Mouse (Mus musculus): ENCODE measurements around the gene Rgma. TPM values are rescaled to one million over a fixed set of nuclear protein-coding genes. Genes with fewer than 3 reads are reported as not detected.

Gene Rgma
- polyA plus RNA-seq, 1 experiment from 2014 or later, result 3.7 TPM

DNA sequence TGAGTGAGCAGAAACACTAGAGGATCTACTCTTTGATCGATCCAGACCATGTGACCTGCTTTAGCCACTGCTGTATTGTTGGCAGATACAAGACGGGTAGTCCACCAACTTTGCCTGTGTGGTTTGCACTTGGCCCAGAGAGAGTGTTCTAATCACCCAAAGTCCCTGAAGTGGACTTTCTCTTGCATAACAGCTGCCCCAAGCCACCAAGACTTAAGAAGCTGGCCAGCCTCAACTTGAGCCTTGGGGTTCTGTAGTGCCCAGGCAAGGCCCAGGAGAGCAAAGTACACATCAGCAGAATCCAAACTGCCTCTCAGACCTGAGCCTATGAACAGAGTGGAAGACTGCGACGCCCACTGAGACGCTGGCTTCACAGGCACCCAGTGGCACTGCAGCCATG is 37.0 kb upstream of the Rgma start:
- H3K9me3 ChIP-seq (replicated peaks), result no peaks in the 10 kb centered on the region
- H3K36me3 ChIP-seq, result no peaks in the 10 kb centered on the region
- 84% methylated on average over 5 of the region's 5 CpGs for WGBS
- 0 out of 2 replicates have a peak, but pooled peaks cover 3% of the 10 kb centered on the region for H3K27me3 ChIP-seq (replicated peaks)
- no peak overlapping the region for H3K4me2 ChIP-seq
- H3K4me3 ChIP-seq, result no peak overlapping the region
- peaks cover 21% of the 10 kb centered on the region for H3K4me1 ChIP-seq (replicated peaks)
- no peak overlapping the region for H3K27ac ChIP-seq (ENCODE audit: poor library complexity, severe bottlenecking)
- H3K9ac ChIP-seq, result no peak overlapping the region
- no peak for ATAC-seq (ENCODE audit: insufficient number of reproducible peaks, low FRiP score)

DNA sequence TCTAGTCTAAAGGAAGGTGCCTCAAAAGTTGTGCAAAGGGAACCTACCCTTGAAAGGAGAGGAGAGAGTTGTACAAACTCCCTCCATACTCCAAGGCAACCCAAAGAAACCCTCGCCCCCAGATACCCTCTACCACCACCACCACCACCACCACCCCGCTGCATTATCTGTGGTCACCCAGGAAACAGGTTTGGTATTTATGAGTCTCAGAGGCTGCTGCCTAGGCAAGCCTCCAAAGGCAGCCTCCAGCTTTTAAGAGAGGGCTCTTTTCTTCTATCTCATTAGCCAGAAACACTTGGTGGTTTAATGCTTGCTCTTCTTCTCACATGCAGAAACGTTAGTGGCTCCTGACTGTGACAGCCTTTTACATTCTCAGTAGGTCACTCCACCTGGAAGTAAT is 31.5 kb upstream of the Rgma start:
- H3K4me2 ChIP-seq, result no peak overlapping the region
- H3K9me3 ChIP-seq (replicated peaks), result no peaks in the 10 kb centered on the region
- H3K27ac ChIP-seq (ENCODE audit: poor library complexity, severe bottlenecking), result no peak overlapping the region
- H3K36me3 ChIP-seq, result no peaks in the 10 kb centered on the region
- 34% methylated on average over 3 of the region's 3 CpGs for WGBS
- H3K27me3 ChIP-seq (replicated peaks), result 0 out of 2 replicates have a peak, but pooled peaks cover 11% of the 10 kb centered on the region
- H3K4me3 ChIP-seq, result no peak overlapping the region
- no peak overlapping the region for H3K9ac ChIP-seq
- 0 out of 2 replicates have a peak, but pooled peaks cover 5% of the 10 kb centered on the region for H3K4me1 ChIP-seq (replicated peaks)
- ATAC-seq (ENCODE audit: insufficient number of reproducible peaks, low FRiP score), result no peak

GRCm38 (mm10) chr7:73348585-73349124 is 26.7 kb upstream of the Rgma start:
- Histone ChIP-seq H3K9ac (no peak overlapping the region), H3K36me3 (no peaks in the 10 kb centered on the region), H3K4me1 (replicated peaks) (0 out of 2 replicates have a peak, but pooled peaks cover 6% of the 10 kb centered on the region), H3K4me2 (no peak overlapping the region), H3K27ac (ENCODE audit: poor library complexity, severe bottlenecking) (no peak overlapping the region), H3K27me3 (replicated peaks) (0 out of 2 replicates have a peak, but pooled peaks cover 11% of the 10 kb centered on the region), H3K9me3 (replicated peaks) (no peaks in the 10 kb centered on the region), H3K4me3 (no peak overlapping the region)
- no peak for ATAC-seq (ENCODE audit: insufficient number of reproducible peaks, low FRiP score)
- WGBS, result 38% methylated on average over 10 of the region's 10 CpGs

- no peak for ATAC-seq (ENCODE audit: insufficient number of reproducible peaks, low FRiP score)
- Histone ChIP-seq H3K27me3 (replicated peaks) (0 out of 2 replicates have a peak, but pooled peaks cover 11% of the 10 kb centered on the region), H3K9me3 (replicated peaks) (no peaks in the 10 kb centered on the region), H3K4me1 (replicated peaks) (0 out of 2 replicates have a peak, but pooled peaks cover 6% of the 10 kb centered on the region), H3K9ac (no peak overlapping the region), H3K36me3 (no peaks in the 10 kb centered on the region), H3K4me3 (no peak overlapping the region), H3K4me2 (no peak overlapping the region), H3K27ac (ENCODE audit: poor library complexity, severe bottlenecking) (no peak overlapping the region)
- 60% methylated on average over 8 of the region's 8 CpGs for WGBS
These were observed 26.2 kb upstream of the Rgma start for GRCm38 (mm10) chr7:73349158-73349557.

DNA sequence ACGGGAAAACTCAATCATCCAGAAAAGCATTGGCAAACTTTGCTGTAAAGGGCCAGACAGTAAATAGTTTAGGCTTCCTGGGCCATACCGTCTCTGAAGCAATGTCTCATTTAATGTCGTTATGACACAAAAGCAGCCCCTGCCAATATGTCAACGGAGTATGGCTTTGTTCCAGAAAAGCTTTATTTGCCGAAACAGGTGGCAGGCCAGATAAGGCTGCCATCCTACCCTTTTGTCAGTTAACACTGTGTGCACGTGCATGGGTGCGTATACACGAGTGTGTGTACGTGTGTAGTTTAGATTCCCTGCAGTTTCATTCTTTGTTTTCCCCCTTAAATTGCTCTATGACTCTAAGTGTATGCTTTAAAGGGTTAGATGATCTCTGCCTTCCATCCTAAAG is 20.1 kb upstream of the Rgma start:
- H3K4me3 ChIP-seq, result no peak overlapping the region
- H3K9ac ChIP-seq, result no peak overlapping the region
- WGBS, result 74% methylated on average over 9 of the region's 9 CpGs
- no peaks in the 10 kb centered on the region for H3K4me1 ChIP-seq (replicated peaks)
- no peak for ATAC-seq (ENCODE audit: insufficient number of reproducible peaks, low FRiP score)
- no peak overlapping the region for H3K27ac ChIP-seq (ENCODE audit: poor library complexity, severe bottlenecking)
- no peaks in the 10 kb centered on the region for H3K9me3 ChIP-seq (replicated peaks)
- H3K27me3 ChIP-seq (replicated peaks), result no peaks in the 10 kb centered on the region
- no peak overlapping the region for H3K4me2 ChIP-seq
- H3K36me3 ChIP-seq, result no peaks in the 10 kb centered on the region

DNA sequence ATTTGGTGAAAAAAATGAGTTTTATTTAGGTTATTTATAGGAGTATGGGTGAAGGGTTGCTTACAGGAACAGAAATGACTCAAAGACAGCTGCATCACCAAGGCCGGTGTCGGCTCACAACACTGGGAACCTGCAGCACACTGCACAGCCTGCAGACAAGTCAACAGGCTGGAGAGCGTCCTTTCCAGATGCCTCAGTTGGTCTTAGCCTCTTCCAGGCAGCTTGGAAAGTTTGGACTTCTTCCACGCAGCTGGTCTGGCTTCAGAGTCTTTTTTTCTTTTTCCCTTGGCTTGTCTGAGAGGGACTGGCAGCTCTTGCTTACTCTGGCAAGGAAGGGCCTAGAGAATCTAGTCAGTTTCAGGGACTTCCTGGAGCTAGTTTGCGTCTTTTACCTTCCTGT is 18.4 kb upstream of the Rgma start:
- H3K9ac ChIP-seq, result no peak overlapping the region
- ATAC-seq (ENCODE audit: insufficient number of reproducible peaks, low FRiP score), result no peak
- H3K4me2 ChIP-seq, result no peak overlapping the region
- no peak overlapping the region for H3K27ac ChIP-seq (ENCODE audit: poor library complexity, severe bottlenecking)
- no peaks in the 10 kb centered on the region for H3K9me3 ChIP-seq (replicated peaks)
- no peaks in the 10 kb centered on the region for H3K27me3 ChIP-seq (replicated peaks)
- WGBS, result 73% methylated on average over 5 of the region's 5 CpGs
- no peaks in the 10 kb centered on the region for H3K4me1 ChIP-seq (replicated peaks)
- no peak overlapping the region for H3K4me3 ChIP-seq
- no peaks in the 10 kb centered on the region for H3K36me3 ChIP-seq

DNA sequence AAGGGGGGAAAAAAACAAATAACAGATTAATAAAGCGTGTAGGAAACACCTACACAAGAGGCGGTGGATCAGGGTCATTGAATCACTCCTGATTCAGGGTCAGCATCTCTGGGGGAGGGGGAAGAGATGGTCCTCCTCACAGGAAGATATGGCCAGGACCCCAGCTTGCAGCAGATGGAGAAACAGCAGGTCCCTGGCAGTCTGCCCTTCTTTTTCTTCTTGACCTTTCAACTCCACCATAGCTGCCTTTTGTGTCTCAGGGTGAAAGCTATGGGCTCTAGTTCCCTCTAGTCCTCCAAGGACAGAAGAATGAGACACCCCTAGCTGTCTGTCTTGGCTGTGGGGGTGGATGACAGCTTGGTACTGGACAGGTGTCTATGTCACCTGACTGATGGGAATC is 17.7 kb upstream of the Rgma start:
- no peaks in the 10 kb centered on the region for H3K9me3 ChIP-seq (replicated peaks)
- no peaks in the 10 kb centered on the region for H3K36me3 ChIP-seq
- WGBS, result 76% methylated on average over 2 of the region's 2 CpGs
- no peak overlapping the region for H3K4me2 ChIP-seq
- H3K9ac ChIP-seq, result no peak overlapping the region
- no peaks in the 10 kb centered on the region for H3K27me3 ChIP-seq (replicated peaks)
- H3K4me1 ChIP-seq (replicated peaks), result no peaks in the 10 kb centered on the region
- no peak overlapping the region for H3K27ac ChIP-seq (ENCODE audit: poor library complexity, severe bottlenecking)
- ATAC-seq (ENCODE audit: insufficient number of reproducible peaks, low FRiP score), result no peak
- no peak overlapping the region for H3K4me3 ChIP-seq

- Histone ChIP-seq H3K27ac (ENCODE audit: poor library complexity, severe bottlenecking) (no peak overlapping the region), H3K9me3 (replicated peaks) (no peaks in the 10 kb centered on the region), H3K4me2 (no peak overlapping the region), H3K9ac (no peak overlapping the region), H3K36me3 (no peaks in the 10 kb centered on the region), H3K27me3 (replicated peaks) (peaks cover 18% of the 10 kb centered on the region), H3K4me1 (replicated peaks) (no peaks in the 10 kb centered on the region), H3K4me3 (no peak overlapping the region)
- no peak for ATAC-seq (ENCODE audit: insufficient number of reproducible peaks, low FRiP score)
- 69% methylated on average over 4 of the region's 4 CpGs for WGBS
These were observed 9.8 kb upstream of the Rgma start for GRCm38 (mm10) chr7:73365511-73365910.

DNA sequence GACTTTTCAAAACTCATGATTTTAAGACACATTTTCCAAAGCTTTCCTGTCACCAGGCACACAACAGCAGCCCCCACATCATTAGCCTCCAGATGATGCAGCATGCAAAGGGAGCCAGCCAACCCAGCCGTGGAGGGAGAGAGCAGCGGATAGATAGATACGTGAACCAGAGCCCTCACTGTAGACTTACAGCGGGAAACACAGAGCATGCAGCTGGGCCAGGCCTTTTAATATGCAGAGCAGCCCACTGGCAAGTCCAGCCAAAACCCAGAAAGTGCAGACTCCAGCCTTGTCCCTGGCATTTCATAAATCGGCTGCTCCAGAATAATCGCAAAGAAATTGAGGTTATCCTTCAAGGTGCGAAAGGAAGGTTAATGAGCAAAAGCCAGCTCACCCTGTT is 9.3 kb upstream of the Rgma start:
- H3K36me3 ChIP-seq, result no peaks in the 10 kb centered on the region
- no peak overlapping the region for H3K4me2 ChIP-seq
- no peak for ATAC-seq (ENCODE audit: insufficient number of reproducible peaks, low FRiP score)
- H3K4me1 ChIP-seq (replicated peaks), result no peaks in the 10 kb centered on the region
- no peak overlapping the region for H3K4me3 ChIP-seq
- 67% methylated on average over 7 of the region's 7 CpGs for WGBS
- no peak overlapping the region for H3K9ac ChIP-seq
- peaks cover 21% of the 10 kb centered on the region for H3K27me3 ChIP-seq (replicated peaks)
- no peak overlapping the region for H3K27ac ChIP-seq (ENCODE audit: poor library complexity, severe bottlenecking)
- no peaks in the 10 kb centered on the region for H3K9me3 ChIP-seq (replicated peaks)

DNA sequence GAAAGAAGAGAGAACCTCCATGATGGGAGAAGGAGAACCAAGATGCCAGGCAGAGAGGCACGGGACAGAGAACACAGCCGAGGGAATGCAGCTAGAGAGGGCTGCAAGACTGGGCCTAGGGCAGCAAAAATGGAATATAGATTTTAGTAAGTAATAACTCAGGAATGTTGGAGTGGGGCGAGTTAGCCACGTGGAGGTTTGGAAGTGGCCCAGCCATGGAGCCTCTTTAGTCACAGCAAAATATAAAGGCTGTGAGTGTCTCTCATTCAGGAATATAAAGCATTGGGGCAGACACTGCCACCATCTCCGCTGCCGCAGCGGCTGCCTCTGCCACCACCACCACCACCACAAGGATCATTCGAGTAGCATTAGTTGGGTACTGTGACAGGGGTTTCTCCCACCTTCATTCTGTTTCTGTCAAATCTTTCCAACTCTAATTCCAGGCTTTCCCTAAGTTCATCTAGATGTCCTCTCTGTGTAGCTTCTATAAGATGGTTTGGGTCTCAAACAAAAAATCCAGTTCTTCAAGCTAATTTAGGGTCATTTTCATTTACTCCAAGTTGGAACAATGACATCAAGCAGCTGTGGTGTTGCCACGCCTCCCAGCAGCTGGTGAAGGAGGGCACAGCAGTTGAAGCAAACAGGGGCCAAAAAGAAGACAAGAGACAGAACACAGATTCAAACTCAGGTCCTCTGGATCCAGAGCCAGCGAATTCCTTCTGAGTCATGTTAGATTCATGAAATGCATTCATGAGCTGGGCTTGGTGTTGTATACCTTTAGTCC is 7.4 kb upstream of the Rgma start:
- Histone ChIP-seq H3K36me3 (no peaks in the 10 kb centered on the region), H3K4me3 (no peak overlapping the region), H3K4me2 (no peak overlapping the region), H3K4me1 (replicated peaks) (peaks cover 6% of the 10 kb centered on the region), H3K9ac (no peak overlapping the region), H3K27ac (ENCODE audit: poor library complexity, severe bottlenecking) (no peak overlapping the region), H3K27me3 (replicated peaks) (peaks cover 39% of the 10 kb centered on the region), H3K9me3 (replicated peaks) (no peaks in the 10 kb centered on the region)
- WGBS, result 85% methylated on average over 10 of the region's 10 CpGs
- ATAC-seq (ENCODE audit: insufficient number of reproducible peaks, low FRiP score), result no peak

DNA sequence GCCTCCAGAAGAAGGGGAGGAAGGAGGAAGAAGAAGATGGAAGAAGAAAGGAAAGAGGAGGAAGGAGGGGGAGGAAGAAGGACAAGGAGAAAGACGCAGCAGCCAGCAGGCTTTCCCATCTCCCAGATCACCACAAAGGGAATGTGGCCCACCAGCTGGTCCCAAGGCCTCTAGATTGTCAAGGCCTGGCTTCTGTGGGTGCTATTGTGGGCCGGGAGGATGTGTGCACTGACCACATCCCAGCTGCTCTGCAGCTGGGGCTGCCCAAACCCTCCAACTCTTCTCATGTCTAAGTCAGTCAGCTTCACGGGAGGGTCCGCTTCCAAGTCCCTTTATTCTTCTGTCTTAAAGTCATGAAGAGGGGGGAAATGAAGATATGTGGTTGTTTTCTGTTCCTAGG is 5.3 kb upstream of the Rgma start:
- Histone ChIP-seq H3K9me3 (replicated peaks) (no peaks in the 10 kb centered on the region), H3K27ac (ENCODE audit: poor library complexity, severe bottlenecking) (no peak overlapping the region), H3K36me3 (no peaks in the 10 kb centered on the region), H3K27me3 (replicated peaks) (peaks cover 57% of the 10 kb centered on the region), H3K4me2 (no peak overlapping the region), H3K4me1 (replicated peaks) (peaks cover 13% of the 10 kb centered on the region), H3K9ac (no peak overlapping the region), H3K4me3 (no peak overlapping the region)
- 82% methylated on average over 4 of the region's 4 CpGs for WGBS
- no peak for ATAC-seq (ENCODE audit: insufficient number of reproducible peaks, low FRiP score)

Data from heart, embryonic 12.5 days (tissue).